Mouse (Mus musculus): Measurements from ENCODE around the gene Pde6g. TPM values are rescaled to one million over a fixed set of nuclear protein-coding genes. Genes with fewer than 3 reads are reported as not detected.
A peak's percentile ranks its signal among the peaks of the same experiment; 100 is the strongest.

The Pde6g gene
- polyA plus RNA-seq, 1 experiment from 2014 or later, result 0.41 TPM

DNA sequence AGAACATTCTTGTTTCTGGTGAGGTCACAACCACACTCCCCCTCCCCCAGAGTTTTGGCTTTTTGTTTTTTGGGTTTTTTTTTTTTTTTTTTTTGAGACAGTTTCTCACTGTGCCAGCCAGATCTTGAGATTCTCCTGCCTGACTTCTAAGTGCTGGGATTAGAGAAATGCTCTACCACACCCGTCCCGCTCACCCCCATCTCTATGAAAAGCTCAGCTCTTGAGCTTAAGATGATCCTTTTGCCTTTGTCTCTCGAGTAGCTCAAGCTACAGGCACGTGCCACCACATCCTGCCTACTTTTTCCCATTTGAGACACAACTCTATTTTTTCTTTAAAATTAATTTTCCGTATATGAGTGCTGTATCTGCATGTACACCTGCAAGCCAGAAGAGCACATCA lies 11.1 kb upstream of the Pde6g start:
- 89% methylated on average over 5 of the region's 5 CpGs for WGBS
- no peak for DNase-seq (ENCODE audit: extremely low spot score, low spot score)
- Histone ChIP-seq H3K27ac (no peak overlapping the region), H3K4me1 (peaks cover 29% of the 10 kb centered on the region), H3K27me3 (ENCODE audit: poor library complexity, severe bottlenecking) (no peaks in the 10 kb centered on the region), H3K9me3 (no peaks in the 10 kb centered on the region), H3K36me3 (replicated peaks) (peaks cover 69% of the 10 kb centered on the region), H3K4me3 (no peak overlapping the region)

DNA sequence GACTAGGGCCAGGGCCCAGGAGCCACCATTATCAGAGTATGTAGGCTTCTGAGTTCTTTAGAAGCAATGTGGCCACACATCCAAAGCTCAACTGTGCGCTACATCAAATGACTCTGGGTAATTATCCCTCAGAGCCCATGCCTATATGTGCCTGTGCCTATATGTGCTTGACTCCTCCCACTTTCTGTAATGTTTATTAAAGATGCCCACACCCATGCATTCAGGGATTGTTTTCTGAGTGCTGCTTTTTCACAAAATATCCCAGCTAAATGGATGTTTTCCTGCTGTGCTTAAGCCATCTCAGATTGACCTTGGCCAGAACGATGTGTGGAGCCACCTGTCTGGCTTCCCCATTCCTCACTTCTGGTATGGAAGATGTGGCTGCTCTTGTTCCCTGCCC lies 10.2 kb upstream of the Pde6g start:
- Histone ChIP-seq H3K9me3 (no peaks in the 10 kb centered on the region), H3K27me3 (ENCODE audit: poor library complexity, severe bottlenecking) (no peaks in the 10 kb centered on the region), H3K36me3 (replicated peaks) (peaks cover 72% of the 10 kb centered on the region), H3K27ac (no peak overlapping the region), H3K4me3 (no peak overlapping the region), H3K4me1 (peaks cover 34% of the 10 kb centered on the region)
- WGBS, result 91% methylated on average over 2 of the region's 2 CpGs
- no peak for DNase-seq (ENCODE audit: extremely low spot score, low spot score)

GRCm38 (mm10) chr11:120458847-120459597 lies 5.7 kb upstream of the Pde6g start:
- Histone ChIP-seq H3K36me3 (replicated peaks) (peaks cover 67% of the 10 kb centered on the region), H3K4me3 (peak overlapping the region; percentile 79), H3K9me3 (no peaks in the 10 kb centered on the region), H3K4me1 (peaks cover 30% of the 10 kb centered on the region), H3K27me3 (ENCODE audit: poor library complexity, severe bottlenecking) (no peaks in the 10 kb centered on the region), H3K27ac (peak overlapping the region; percentile 92; the same call in 1 of the 2 replicates)
- WGBS, result 75% methylated on average over 6 of the region's 6 CpGs
- no peak for DNase-seq (ENCODE audit: extremely low spot score, low spot score)

DNA sequence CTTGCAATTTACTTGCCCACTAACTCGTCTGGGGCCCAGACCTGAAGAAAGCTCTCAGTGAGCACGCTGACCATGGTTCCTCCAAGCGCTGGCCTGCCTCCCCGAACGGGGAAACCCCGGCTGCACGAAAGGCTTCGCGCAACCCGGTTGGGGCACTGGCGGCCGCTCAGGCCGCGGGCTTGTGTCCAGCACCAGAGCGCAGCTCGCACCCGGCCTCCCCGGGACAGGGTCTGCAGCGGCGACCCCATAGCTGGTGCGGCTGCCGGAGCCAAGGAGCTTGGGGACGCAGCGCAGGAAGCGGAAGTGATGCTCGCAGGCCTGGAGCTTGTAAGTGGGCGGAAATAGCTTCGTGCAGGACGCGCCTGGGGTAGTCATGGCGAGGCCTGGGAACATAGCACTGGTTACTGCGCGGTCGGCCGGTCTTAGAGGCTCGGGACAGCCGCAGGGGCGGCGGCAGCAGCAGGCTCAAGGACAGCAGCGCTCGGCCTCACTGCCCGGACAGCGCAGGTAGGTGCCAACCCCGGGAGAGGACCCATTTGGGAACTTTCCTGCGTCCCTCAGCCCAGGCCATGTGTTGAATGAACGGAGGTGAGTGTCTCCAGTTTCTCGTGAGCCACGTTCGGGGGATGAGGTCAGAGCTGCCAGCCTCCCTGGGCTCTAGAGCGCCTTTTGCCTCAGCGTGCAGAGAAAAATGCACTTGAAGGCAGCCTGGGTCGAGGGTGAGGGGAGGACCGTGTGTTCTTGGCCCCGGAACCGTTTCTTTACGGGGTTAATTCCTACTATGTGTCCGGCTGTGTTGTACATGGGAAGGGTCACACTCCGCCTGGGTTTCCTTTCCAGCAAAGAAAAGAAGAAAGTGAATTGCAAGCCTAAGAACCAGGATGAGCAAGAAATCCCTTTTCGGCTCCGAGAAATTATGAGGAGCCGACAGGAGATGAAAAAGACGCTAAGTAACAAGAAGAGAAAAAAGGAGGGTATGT lies 4.8 kb upstream of the Pde6g start, which contains the start of the genes Oxld1 and Ccdc137:
Oxld1 (minus strand) TSS at position 297 of the 980 bp plus-strand sequence.
Ccdc137 (plus strand) TSS at position 344 of the 980 bp plus-strand sequence.
- Histone ChIP-seq H3K4me3 (peak within 1 kb of the TSS; percentile 79), H3K9me3 (no peaks in the 10 kb centered on the region), H3K27me3 (ENCODE audit: poor library complexity, severe bottlenecking) (no peaks in the 10 kb centered on the region), H3K36me3 (replicated peaks) (peaks cover 57% of the 10 kb centered on the region), H3K4me1 (peaks cover 30% of the 10 kb centered on the region), H3K27ac (peak within 1 kb of the TSS; percentile 92)
- peak; percentile 85 for DNase-seq (ENCODE audit: extremely low spot score, low spot score)
- 5% methylated on average over 62 of the region's 62 CpGs for WGBS

- Histone ChIP-seq H3K27me3 (ENCODE audit: poor library complexity, severe bottlenecking) (no peaks in the 10 kb centered on the region), H3K36me3 (replicated peaks) (peaks cover 50% of the 10 kb centered on the region), H3K4me3 (peak overlapping the region; percentile 79), H3K4me1 (peaks cover 30% of the 10 kb centered on the region), H3K27ac (peak overlapping the region; percentile 92), H3K9me3 (no peaks in the 10 kb centered on the region)
- no peak for DNase-seq (ENCODE audit: extremely low spot score, low spot score)
- WGBS, result 38% methylated on average over 14 of the region's 14 CpGs
Measured at GRCm38 (mm10) chr11:120457370-120457769, 4.1 kb upstream of the Pde6g start.

- no peak overlapping the region for H3K4me3 ChIP-seq
- no peak overlapping the region for H3K27ac ChIP-seq
- no peaks in the 10 kb centered on the region for H3K9me3 ChIP-seq
- no peaks in the 10 kb centered on the region for H3K27me3 ChIP-seq (ENCODE audit: poor library complexity, severe bottlenecking)
- no peak for DNase-seq (ENCODE audit: extremely low spot score, low spot score)
- H3K36me3 ChIP-seq (replicated peaks), result peaks cover 31% of the 10 kb centered on the region
- H3K4me1 ChIP-seq, result peaks cover 30% of the 10 kb centered on the region
- 97% methylated on average over 7 of the region's 7 CpGs for WGBS
Measured at GRCm38 (mm10) chr11:120455413-120455812, 2.1 kb upstream of the Pde6g start.

- Histone ChIP-seq H3K36me3 (replicated peaks) (peaks cover 26% of the 10 kb centered on the region), H3K4me1 (peaks cover 30% of the 10 kb centered on the region), H3K9me3 (no peaks in the 10 kb centered on the region), H3K27me3 (ENCODE audit: poor library complexity, severe bottlenecking) (no peaks in the 10 kb centered on the region), H3K4me3 (no peak overlapping the region), H3K27ac (no peak overlapping the region)
- WGBS, result 92% methylated on average over 4 of the region's 4 CpGs
- no peak for DNase-seq (ENCODE audit: extremely low spot score, low spot score)
Measured at GRCm38 (mm10) chr11:120454965-120455364, 1.7 kb upstream of the Pde6g start.

GRCm38 (mm10) chr11:120452246-120452645 lies 1.1 kb downstream of the Pde6g start:
- no peak overlapping the region for H3K4me3 ChIP-seq
- no peak overlapping the region for H3K27ac ChIP-seq
- H3K9me3 ChIP-seq, result no peaks in the 10 kb centered on the region
- peaks cover 15% of the 10 kb centered on the region; the same call in 1 of the 2 replicates for H3K36me3 ChIP-seq (replicated peaks)
- peaks cover 11% of the 10 kb centered on the region for H3K4me1 ChIP-seq
- H3K27me3 ChIP-seq (ENCODE audit: poor library complexity, severe bottlenecking), result no peaks in the 10 kb centered on the region
- no peak for DNase-seq (ENCODE audit: extremely low spot score, low spot score)
- 68% methylated on average over 3 of the region's 3 CpGs for WGBS

- Histone ChIP-seq H3K4me3 (no peak overlapping the region), H3K4me1 (peaks cover 4% of the 10 kb centered on the region; the same call in 1 of the 2 replicates), H3K27ac (no peak overlapping the region), H3K9me3 (no peaks in the 10 kb centered on the region), H3K27me3 (ENCODE audit: poor library complexity, severe bottlenecking) (0 out of 2 replicates have a peak, but pooled peaks cover 5% of the 10 kb centered on the region), H3K36me3 (replicated peaks) (no peaks in the 10 kb centered on the region)
- no peak for DNase-seq (ENCODE audit: extremely low spot score, low spot score)
- 82% methylated on average over 7 of the region's 7 CpGs for WGBS
Measured at GRCm38 (mm10) chr11:120447179-120447578, 6.1 kb downstream of the Pde6g start.

DNA sequence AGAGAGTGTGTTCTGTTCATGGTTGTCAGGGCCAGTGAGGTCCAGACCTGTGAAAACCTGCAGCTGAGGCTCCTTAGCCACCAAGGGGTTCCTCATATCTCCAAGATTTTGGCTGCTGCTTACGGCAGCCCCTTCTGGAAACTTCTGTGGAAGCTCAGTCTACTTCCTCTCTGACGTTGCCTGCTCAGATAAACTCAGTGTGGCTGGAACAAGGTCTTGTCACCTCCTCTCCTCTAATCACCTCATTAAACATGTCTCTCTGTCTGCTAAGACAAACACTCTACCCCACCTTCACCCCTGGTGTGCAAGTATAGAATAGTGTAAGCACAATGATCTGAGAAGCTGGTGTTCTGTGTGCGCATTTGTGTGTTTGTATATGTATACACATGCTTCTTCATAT lies 7.8 kb downstream of the Pde6g start:
- no peak for DNase-seq (ENCODE audit: extremely low spot score, low spot score)
- no peaks in the 10 kb centered on the region for H3K9me3 ChIP-seq
- H3K4me3 ChIP-seq, result no peak overlapping the region
- peaks cover 4% of the 10 kb centered on the region; the same call in 1 of the 2 replicates for H3K4me1 ChIP-seq
- H3K36me3 ChIP-seq (replicated peaks), result no peaks in the 10 kb centered on the region
- H3K27ac ChIP-seq, result no peak overlapping the region
- 91% methylated on average over 3 of the region's 3 CpGs for WGBS
- 0 out of 2 replicates have a peak, but pooled peaks cover 5% of the 10 kb centered on the region for H3K27me3 ChIP-seq (ENCODE audit: poor library complexity, severe bottlenecking)

DNA sequence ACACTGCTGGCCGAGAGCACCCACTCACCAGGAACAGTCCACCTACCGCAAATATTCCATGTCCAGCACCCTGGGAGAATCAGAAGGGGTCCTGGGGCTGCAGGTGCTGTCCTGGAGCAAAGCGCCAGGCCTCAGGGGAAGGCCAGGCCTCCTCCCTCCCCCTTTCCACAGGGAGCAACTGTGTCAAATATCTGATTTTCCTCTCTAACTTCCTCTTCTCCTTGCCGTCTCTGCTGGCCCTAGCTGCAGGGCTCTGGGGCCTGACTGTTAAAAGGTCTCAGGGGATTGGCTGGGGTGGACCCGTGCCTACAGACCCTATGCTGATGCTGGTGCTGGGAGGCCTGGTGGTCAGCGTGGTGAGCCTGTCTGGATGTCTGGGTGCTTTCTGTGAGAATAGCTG lies 9.2 kb downstream of the Pde6g start:
- DNase-seq (ENCODE audit: extremely low spot score, low spot score), result no peak
- Histone ChIP-seq H3K27ac (no peak overlapping the region), H3K27me3 (ENCODE audit: poor library complexity, severe bottlenecking) (0 out of 2 replicates have a peak, but pooled peaks cover 5% of the 10 kb centered on the region), H3K4me1 (peaks cover 4% of the 10 kb centered on the region; the same call in 1 of the 2 replicates), H3K4me3 (peak overlapping the region; percentile 14), H3K9me3 (no peaks in the 10 kb centered on the region), H3K36me3 (replicated peaks) (no peaks in the 10 kb centered on the region)
- WGBS, result 73% methylated on average over 6 of the region's 6 CpGs

- Histone ChIP-seq H3K9me3 (no peaks in the 10 kb centered on the region), H3K27ac (no peak overlapping the region), H3K36me3 (replicated peaks) (no peaks in the 10 kb centered on the region), H3K27me3 (ENCODE audit: poor library complexity, severe bottlenecking) (0 out of 2 replicates have a peak, but pooled peaks cover 5% of the 10 kb centered on the region), H3K4me3 (no peak overlapping the region), H3K4me1 (peaks cover 2% of the 10 kb centered on the region; the same call in 1 of the 2 replicates)
- no peak for DNase-seq (ENCODE audit: extremely low spot score, low spot score)
- 92% methylated on average over 3 of the region's 3 CpGs for WGBS
Measured at GRCm38 (mm10) chr11:120442765-120443280, 10.5 kb downstream of the Pde6g start.
